Mouse (Mus musculus): ENCODE measurements around the gene Tgif2.
"Not testable (repeated sequence)": the region's sequence is repeated elsewhere in the genome, so short reads cannot be mapped to it uniquely, and the experiment has no call there.

Gene Tgif2

GRCm38 (mm10) chr2:156843331-156843730 lies 3.5 kb downstream of the Tgif2 start:
- DNase-seq (ENCODE audit: low spot score) = no peak

- DNase-seq (ENCODE audit: low spot score) = peak; percentile 22
These were observed 4.9 kb downstream of the Tgif2 start for GRCm38 (mm10) chr2:156844715-156845114.

- no peak for DNase-seq (ENCODE audit: low spot score)
These were observed 7.8 kb downstream of the Tgif2 start for GRCm38 (mm10) chr2:156847653-156848052.

GRCm38 (mm10) chr2:156848526-156849182 lies 8.8 kb downstream of the Tgif2 start:
- no peak for DNase-seq (ENCODE audit: low spot score)

- no peak for DNase-seq (ENCODE audit: low spot score)
These were observed 10.7 kb downstream of the Tgif2 start for GRCm38 (mm10) chr2:156850505-156850904.

GRCm38 (mm10) chr2:156853584-156853983 lies 13.8 kb downstream of the Tgif2 start:
- DNase-seq (ENCODE audit: low spot score) = not testable (repeated sequence)

GRCm38 (mm10) chr2:156853999-156854771 lies 14.4 kb downstream of the Tgif2 start:
- DNase-seq (ENCODE audit: low spot score) = peak; percentile 54

- no peak for DNase-seq (ENCODE audit: low spot score)
These were observed 16.5 kb downstream of the Tgif2 start for GRCm38 (mm10) chr2:156856311-156856710.

- no peak for DNase-seq (ENCODE audit: low spot score)
These were observed 17.6 kb downstream of the Tgif2 start for GRCm38 (mm10) chr2:156857385-156857791.

- no peak for DNase-seq (ENCODE audit: low spot score)
These were observed 18.0 kb downstream of the Tgif2 start, which contains the start of gene 4930518I15Rik for GRCm38 (mm10) chr2:156857835-156858234. Gene 4930518I15Rik (minus strand): TSS chr2:156857946.

GRCm38 (mm10) chr2:156858671-156859070 lies 18.9 kb downstream of the Tgif2 start:
- no peak for DNase-seq (ENCODE audit: low spot score)

GRCm38 (mm10) chr2:156862041-156862717 lies 22.4 kb downstream of the Tgif2 start:
- DNase-seq (ENCODE audit: low spot score) = peak; percentile 69

- DNase-seq (ENCODE audit: low spot score) = peak; percentile 98
These were observed 23.1 kb downstream of the Tgif2 start, which contains the start of gene Rab5if for GRCm38 (mm10) chr2:156862772-156863486. Gene Rab5if (plus strand): TSS chr2:156863128.

- DNase-seq (ENCODE audit: low spot score) = peak; percentile 31
These were observed 23.8 kb downstream of the Tgif2 start for GRCm38 (mm10) chr2:156863487-156864160.

GRCm38 (mm10) chr2:156864481-156864880 lies 24.7 kb downstream of the Tgif2 start:
- no peak for DNase-seq (ENCODE audit: low spot score)

GRCm38 (mm10) chr2:156868994-156869393 lies 29.2 kb downstream of the Tgif2 start:
- no peak for DNase-seq (ENCODE audit: low spot score)

- DNase-seq (ENCODE audit: low spot score) = no peak
These were observed 29.7 kb downstream of the Tgif2 start for GRCm38 (mm10) chr2:156869554-156869953.

GRCm38 (mm10) chr2:156870519-156870918 lies 30.7 kb downstream of the Tgif2 start:
- DNase-seq (ENCODE audit: low spot score) = no peak

GRCm38 (mm10) chr2:156873629-156874028 lies 33.8 kb downstream of the Tgif2 start:
- peak; percentile 81 for DNase-seq (ENCODE audit: low spot score)

GRCm38 (mm10) chr2:156874047-156874759 lies 34.4 kb downstream of the Tgif2 start:
- DNase-seq (ENCODE audit: low spot score) = no peak

Measured in embryo, embryonic 10.5 days (tissue).